Mouse (Mus musculus) frontal cortex, postnatal 14 days (tissue): ENCODE measurements around the gene Iffo2.
A peak's percentile ranks its signal among the peaks of the same experiment; 100 is the strongest.

Source experiments
- DNase-seq, 2 experiments: peaks; one replicate each; pipeline ENCODE4 v3.0.0; 2022; ENCODE audit warnings: low spot score in 2 of 2

The Iffo2 gene

DNA sequence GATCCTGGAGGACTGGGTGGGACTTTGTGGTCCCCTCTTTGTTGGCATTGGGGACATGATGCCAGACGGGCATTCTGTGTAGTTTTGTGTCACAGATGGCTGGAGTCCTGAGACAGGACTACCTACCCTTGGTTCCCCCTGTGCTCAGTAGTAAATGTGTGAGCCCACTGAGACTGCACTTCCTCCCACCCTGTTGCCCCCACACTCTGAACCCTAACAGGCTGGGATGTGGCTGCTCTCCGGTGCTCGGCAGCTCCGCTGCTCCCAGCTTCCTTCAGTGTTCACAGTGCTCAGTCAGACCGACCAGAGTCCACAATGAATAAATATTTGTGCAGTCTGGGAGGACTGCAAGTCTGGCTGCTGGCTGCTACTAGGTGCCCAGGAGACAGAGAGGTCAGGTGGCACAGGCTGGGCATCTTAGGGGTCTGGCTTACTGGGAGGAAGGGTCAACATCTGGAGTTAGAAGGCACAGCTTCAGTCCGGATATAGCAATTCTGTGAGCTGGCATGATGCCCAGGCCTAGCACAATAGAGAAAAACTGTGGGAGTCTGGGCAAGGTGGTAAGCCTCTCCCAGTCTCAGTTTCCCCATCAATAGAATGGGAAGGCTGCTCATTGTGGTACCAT, 51.2 kb downstream of the Iffo2 start:
- DNase-seq, result no peak

GRCm38 (mm10) chr4:139582346-139582745, 52.0 kb downstream of the Iffo2 start:
- DNase-seq, result no peak

GRCm38 (mm10) chr4:139582903-139583302, 52.6 kb downstream of the Iffo2 start:
- DNase-seq, result no peak

DNA sequence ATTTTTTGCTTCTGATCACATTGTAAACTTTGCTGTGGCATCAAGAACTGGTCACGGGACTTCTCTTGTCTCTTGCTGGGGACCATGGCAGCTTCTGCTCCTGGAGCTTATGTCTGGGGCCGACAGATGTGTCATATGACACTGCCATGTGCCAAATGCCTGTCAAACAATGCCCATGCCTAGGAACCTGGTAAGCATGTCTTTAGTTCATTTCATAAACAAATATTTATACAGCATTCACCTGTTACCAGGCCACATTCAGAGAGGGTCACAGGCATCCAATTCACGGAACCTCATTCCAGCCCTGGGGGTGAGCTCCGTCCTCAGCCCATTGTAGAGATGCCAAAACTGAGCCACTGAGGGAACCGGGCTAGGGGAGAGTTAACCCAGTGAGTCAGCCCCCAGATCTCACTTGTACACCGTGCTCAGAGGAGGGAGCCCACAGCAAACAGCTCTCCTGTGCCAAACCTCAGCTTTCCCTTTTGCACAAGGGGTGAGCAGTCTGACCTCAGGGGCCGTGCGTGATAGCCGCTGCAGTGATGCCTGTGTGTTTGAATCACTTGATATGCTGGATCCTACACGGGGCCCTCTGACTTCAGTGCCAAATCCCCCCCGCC, 53.4 kb downstream of the Iffo2 start:
- DNase-seq, result no peak

- DNase-seq, result no peak
Measured at GRCm38 (mm10) chr4:139584704-139585103, 54.4 kb downstream of the Iffo2 start.

DNA sequence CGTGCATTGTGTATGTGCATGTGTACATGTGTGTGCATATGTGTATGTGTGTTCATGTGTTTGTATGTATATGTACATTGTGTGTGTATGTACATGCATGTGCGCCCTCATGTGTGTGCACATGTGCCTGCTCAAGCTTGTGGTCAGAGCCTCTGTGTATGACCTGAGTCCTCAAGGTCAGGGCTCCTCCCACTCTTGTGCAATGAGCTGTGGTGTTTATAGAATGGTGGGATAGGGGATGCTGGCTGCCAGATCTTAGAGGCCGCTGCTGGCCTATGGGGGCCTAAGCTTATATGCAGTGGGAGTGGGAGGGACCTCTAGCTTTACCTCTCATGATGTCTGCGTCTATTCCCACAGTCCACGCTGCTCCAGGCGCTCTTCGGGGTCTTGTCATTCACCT, 55.4 kb downstream of the Iffo2 start:
- DNase-seq, result no peak

GRCm38 (mm10) chr4:139587370-139587769, 57.0 kb downstream of the Iffo2 start:
- DNase-seq, result no peak

DNA sequence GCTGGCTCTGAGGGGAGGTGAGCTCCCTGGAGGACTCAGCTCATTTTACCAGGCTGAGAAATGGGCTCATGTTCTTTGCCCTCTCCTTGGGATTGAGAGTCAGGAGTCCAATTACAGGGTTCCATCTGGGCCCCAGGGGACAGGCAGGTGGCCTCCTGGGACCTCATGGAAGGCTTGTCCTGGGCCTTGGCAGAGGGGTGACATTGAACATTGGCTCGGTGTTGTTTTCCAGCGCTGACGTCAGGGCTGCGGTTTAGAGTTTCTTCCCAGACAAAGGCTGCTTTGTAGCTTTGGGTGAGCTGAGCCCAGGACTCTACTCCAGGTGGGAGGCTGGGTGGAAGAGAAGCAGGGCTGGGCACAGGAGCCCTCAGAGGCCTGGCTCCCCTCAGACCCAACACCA, 57.4 kb downstream of the Iffo2 start:
- no peak for DNase-seq

DNA sequence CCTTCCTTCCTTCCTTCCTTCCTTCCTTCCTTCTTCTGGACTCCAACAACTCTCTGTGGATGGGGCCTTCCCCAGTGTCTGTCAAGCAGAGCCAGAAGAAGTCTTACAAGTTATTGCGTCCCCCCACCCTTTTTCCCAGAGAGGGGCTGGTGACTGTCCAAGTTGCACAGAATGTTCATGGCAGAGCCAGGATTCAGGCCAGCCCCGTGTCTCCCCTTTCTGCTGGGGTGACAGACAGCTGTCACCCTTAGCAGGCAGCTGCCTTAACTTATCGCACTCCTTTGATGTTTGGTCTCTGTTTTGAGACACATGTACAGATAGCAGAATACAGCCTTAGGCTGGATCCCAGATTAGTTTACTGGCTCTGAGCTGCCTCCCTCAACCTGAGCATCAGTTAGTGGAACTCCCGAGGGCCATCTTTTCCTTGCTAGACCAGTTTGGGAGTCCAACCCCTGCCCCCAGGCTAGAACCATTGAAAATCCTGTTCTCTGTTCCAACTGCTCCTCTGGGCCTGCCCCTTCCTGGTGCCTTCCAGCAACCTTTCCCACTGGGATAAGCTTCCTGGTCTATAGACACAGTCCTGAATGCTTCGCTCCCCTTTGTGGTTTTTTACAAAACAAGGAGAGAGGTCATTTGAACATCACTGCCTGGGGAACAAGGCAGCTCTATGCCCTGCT, 59.1 kb downstream of the Iffo2 start:
- DNase-seq, result no peak

DNA sequence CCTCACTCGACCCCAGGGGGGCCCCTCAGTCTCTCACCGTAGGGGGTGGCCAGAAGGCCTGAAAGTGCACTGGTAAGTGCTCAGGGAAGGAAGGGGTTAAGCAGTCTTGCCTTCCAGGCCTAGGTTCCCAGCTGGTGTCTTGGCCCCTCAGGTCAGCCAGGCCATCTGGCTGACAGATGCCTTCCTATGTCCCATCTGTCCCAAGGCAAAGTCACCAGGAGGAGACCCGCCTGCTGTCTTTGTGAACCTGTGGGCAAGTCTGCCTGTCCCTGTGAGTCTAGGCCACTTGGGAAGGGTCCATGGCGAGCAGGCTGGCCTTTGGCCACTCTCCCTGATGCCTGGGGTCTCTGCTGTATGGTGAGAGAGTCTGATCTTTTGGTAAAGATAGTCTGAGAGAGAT, 60.1 kb downstream of the Iffo2 start:
- DNase-seq, result no peak

DNA sequence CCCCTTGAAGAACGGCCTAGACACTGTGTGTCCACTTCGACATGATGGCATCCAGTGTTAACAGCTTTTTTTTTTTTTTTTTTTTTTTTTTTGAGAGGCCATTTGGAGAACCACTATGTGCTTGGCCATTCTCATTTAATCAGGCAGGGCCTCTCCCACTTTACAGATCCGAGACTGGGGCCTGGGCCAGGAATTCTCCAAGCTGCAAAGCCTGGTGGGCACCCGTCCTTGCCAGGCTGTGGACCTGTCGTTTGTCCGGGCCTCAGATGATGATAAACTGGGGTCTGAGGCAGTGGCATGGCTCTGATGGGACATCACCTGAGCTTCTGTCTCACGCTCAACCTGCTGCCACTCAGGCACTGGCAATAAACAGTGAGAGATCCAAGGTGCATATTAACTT, 62.5 kb downstream of the Iffo2 start:
- no peak for DNase-seq

- no peak for DNase-seq
Measured at GRCm38 (mm10) chr4:139593383-139593782, 63.0 kb downstream of the Iffo2 start.

DNA sequence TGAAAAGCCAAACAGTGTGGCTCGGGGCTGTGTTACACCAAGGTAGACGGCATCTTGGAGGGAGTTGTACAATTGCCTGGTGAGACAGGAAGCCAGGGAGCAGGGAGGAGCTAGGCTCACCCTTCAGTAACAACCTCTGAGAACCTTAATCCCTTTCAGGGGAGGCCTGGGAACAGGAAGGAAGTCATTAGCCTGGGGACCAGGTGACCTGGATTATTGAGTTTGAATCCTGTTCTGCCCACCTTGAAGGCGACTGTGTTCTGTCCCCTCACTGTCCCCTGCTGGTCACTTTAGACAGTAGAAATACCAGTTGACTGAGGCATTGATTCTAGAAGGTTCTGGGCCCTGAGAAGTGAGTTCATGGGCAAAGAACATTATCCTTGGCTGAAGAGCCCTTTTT, 63.7 kb downstream of the Iffo2 start:
- DNase-seq, result no peak

DNA sequence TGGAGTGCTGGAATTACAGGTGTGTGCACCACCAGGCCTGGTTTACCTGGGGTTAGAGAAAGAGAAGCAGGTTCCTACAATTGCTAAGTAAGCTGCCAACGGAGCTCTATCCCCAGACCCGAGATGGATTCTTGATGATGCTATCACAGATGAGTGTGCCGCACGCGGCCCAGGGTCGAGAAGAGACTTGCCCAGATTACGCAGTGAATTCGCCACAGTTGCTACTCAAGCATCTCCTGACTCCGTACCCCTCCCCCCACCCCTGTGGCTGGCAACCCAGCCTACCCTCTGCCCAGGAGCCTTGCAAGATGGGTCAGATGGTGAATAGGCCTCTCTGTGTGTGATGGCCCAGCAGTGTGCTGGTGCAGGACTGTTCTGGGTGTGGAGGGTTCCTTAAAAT, 66.4 kb downstream of the Iffo2 start:
- DNase-seq, result no peak

DNA sequence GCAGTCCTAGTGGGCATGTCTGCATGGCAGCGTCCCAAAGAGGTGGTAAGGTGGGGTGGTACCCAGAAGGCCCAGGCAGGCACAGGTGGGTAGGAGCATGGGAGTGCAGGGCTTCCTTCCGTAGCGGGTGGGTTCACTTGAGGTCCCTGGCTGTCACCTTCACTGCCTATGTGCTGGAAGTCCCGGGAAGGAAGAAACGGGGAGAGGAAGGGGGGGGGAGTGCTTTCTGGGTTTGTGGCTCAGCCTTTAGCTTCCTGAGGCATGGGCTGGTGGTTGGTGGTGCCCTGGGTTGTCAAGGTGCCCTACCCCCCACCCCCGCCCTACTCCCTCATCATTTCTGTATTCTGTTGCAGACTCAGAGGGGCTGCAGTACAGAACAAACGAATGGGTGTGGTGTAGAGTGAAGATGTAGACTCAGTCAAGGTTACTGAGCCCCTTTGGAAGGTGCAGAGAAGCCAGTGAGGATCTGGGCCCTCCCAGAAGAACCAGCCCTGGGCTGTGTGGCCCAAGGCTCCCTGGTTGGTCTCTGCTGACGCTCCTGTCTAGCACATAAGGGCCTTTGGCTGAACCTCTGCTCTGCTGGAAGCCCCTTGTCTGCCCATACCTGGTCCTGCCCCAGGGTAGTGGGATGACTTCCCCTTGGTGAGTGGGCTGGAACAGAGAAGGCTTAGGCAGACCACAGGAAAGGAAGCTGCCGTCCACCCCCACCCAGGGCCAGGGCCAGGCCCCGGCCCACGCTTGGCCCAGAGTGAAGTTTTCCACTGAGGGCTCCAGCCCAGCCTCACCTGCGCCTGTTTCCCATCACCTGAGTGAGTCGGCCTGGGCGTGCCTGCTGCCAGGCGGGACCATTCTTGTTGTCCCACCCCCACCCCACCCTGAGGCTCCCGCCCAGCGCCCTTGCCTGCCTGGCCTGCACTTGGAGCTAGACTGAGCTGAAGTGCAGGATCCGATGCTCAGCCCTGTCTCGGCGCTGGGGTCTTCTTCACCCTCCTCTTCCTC, 67.2 kb downstream of the Iffo2 start:
- no peak for DNase-seq

- no peak for DNase-seq
Measured at GRCm38 (mm10) chr4:139598356-139598755, 68.0 kb downstream of the Iffo2 start.

- DNase-seq, result peak; percentile 51 to 66
Measured at GRCm38 (mm10) chr4:139598950-139599518, 68.7 kb downstream of the Iffo2 start.

- no peak for DNase-seq
Measured at GRCm38 (mm10) chr4:139601519-139602356, 71.4 kb downstream of the Iffo2 start.

DNA sequence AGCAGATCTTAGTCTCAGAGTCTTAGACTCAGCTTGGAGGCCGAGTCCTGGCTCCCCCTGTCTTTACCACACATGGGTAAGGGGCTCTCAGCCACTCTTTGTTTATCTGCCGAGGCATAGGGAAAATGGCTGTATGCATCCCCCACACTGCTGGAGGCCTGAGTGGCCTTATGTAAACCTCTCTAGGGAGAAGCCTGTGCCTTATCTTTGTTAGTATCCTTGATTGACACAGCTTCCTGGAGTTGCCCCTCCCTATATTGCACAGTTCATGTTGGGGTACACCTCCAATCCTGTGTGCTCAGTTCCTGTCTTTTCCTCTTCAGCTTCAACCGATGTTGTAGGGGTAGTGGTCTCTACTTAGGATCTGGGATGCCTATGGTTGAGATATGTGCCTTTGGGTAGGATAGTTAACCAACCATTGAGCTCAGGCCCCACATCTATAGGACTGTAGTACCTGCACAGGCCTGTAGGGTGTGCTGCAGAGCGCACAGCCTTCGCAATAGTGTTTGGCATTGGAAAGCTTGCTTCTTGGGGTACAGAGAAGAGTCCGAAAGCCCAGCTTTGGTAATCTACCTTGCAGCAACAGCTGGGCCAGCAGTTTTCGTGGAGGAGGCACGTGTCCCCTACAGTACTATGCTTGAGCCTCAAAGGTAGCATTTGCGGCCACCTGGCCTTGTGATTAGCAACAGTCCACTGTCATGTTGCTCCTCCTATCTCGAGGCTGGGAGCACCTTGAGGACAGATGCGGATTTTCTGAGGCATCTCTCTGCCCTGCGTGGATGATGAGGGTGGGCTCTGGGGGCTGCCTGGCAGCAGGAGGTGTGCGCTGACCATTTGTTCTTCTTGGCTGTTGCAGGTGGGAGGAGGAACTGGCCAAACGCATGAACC, 72.3 kb downstream of the Iffo2 start, which contains the start of gene Gm21969:
Gene Gm21969 (plus strand): TSS at position 830 of the 888 bp plus-strand sequence.
- peak in 1 of 2 experiments; percentile 49 for DNase-seq

DNA sequence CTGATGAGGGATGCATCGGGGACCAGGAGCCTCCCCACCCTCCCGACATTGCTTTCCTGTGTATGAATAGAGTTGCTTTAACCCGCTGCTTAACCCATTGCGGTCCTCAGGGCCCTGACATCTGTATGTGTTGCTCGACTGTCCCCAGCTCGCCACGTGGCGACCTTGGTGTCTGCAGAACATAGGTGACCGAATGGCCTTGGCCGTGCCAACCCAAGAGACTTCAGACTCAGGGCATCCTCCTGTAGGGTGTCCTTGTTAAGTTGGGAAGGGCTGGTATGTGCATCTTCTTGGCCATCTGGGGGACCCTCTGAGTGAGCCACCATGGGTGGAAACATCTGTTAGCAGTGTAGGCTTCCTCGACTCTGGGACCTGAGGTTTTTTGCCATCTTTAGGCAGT, 74.9 kb downstream of the Iffo2 start:
- DNase-seq, result no peak
